ENCODE assay signal across 16 mouse cellular contexts in the genomic region with DNA sequence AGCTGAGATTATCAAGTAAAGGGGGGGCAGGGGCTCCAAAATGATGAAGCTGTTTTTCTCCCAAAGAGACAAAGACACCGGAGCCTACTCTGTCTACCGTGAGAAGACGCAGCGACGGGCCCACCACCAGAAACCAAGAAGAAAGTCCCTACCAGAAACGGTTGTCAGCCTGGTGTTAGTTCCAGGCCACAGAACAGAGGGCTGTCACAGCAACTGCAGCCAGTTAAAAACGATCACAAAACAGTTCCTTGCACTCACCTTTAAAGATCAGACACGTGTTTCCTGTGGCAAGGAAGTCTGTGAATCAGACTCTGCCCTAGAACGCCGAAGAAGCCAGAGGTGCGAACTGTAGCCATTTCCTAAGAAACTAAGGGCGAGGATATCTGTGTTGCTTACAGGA. TPM values are rescaled to one million over a fixed set of nuclear protein-coding genes. Genes with fewer than 3 reads are reported as not detected.
DNase-seq lines count a peak whose midpoint lies in the region; ATAC-seq lines count a peak whose summit lies in the region.
"Had no signal": no experiment of that assay in that cellular context is flagged by ENCODE, and none has a peak within 500 bp of the region (broad histone marks: within the 10 kb centered on the region; RNA-seq: fewer than 3 reads in every experiment).

No protein-coding gene starts in this region.

- H3K4me2 ChIP-seq in midbrain, embryonic 16.5 days (ENCODE audit: low read length): no peak overlapping the region
- no peak overlapping the region for H3K4me2 ChIP-seq in forebrain, embryonic 14.5 days (ENCODE audit: low read length)
- H3K4me2 ChIP-seq: hindbrain, embryonic 12.5 days; intestine, embryonic 15.5 days; limb, embryonic 15.5 days; midbrain, embryonic 11.5 days had no signal

- WGBS in midbrain, embryonic 16.5 days: 75% methylated on average over 12 of the region's 12 CpGs
- 79% methylated on average over 12 of the region's 12 CpGs for WGBS in forebrain, embryonic 14.5 days

- H3K9ac ChIP-seq in midbrain, embryonic 16.5 days (ENCODE audit: low read depth, low read length): no peak overlapping the region
- H3K9ac ChIP-seq in forebrain, embryonic 14.5 days (ENCODE audit: low read length): no peak overlapping the region
- H3K9ac ChIP-seq: hindbrain, embryonic 12.5 days; intestine, embryonic 15.5 days; limb, embryonic 15.5 days had no signal

- peak; percentile 53 for ATAC-seq in monocyte, adult 5-6 weeks (replicated peaks; ENCODE audit: insufficient number of reproducible peaks, low FRiP score, low TSS enrichment, poor library complexity, severe bottlenecking)
- ATAC-seq in midbrain, embryonic 16.5 days: no peak
- ATAC-seq in forebrain, embryonic 14.5 days: no peak
- ATAC-seq: intestine, embryonic 15.5 days had no signal

- H3K27me3 ChIP-seq in midbrain, embryonic 16.5 days (ENCODE audit: control insufficient read depth, insufficient read depth, low read depth, low read length): no peaks in the 10 kb centered on the region
- H3K27me3 ChIP-seq in forebrain, embryonic 14.5 days (replicated peaks; ENCODE audit: control insufficient read depth, insufficient read depth, low read length): no peaks in the 10 kb centered on the region
- H3K27me3 ChIP-seq: hindbrain, embryonic 12.5 days; intestine, embryonic 15.5 days; limb, embryonic 15.5 days had no signal

- peak; percentile 46 for DNase-seq in thymus, postnatal 0 days (ENCODE audit: low spot score)
- DNase-seq in thymus, postnatal 10 days (ENCODE audit: low spot score in 2 of 2): no peak
- peak; percentile 80 for DNase-seq in T-cell, adult 2 months (ENCODE audit: low spot score)
- no peak for DNase-seq in adrenal gland, postnatal 36 days
- DNase-seq in forebrain, embryonic 14.5 days (ENCODE audit: low spot score): no peak
- DNase-seq: cerebellum, adult 8-10 months; gastrocnemius, postnatal 14 days; kidney, postnatal 4 days; lung, postnatal 10 days; thymus, postnatal 14 days had no signal

- H3K27ac ChIP-seq in midbrain, embryonic 16.5 days (ENCODE audit: low read length): no peak overlapping the region
- no peak overlapping the region for H3K27ac ChIP-seq in forebrain, embryonic 14.5 days (ENCODE audit: low read depth, low read length)
- H3K27ac ChIP-seq: hindbrain, embryonic 12.5 days; intestine, embryonic 15.5 days; limb, embryonic 15.5 days had no signal

- H3K4me3 ChIP-seq in midbrain, embryonic 16.5 days (ENCODE audit: low read depth, low read length): no peak overlapping the region
- H3K4me3 ChIP-seq in forebrain, embryonic 14.5 days (ENCODE audit: low read depth, low read length): no peak overlapping the region
- H3K4me3 ChIP-seq: hindbrain, embryonic 12.5 days; intestine, embryonic 15.5 days; limb, embryonic 15.5 days had no signal

- no peaks in the 10 kb centered on the region for H3K4me1 ChIP-seq in midbrain, embryonic 16.5 days (ENCODE audit: control insufficient read depth, insufficient read depth, low read length)
- H3K4me1 ChIP-seq in forebrain, embryonic 14.5 days (ENCODE audit: control insufficient read depth, insufficient read depth, low read length): no peaks in the 10 kb centered on the region
- H3K4me1 ChIP-seq: hindbrain, embryonic 12.5 days; intestine, embryonic 15.5 days; limb, embryonic 15.5 days had no signal

- no peaks in the 10 kb centered on the region; the same call in 1 of the 2 replicates for H3K9me3 ChIP-seq in midbrain, embryonic 16.5 days (replicated peaks; ENCODE audit: control insufficient read depth, low read length, poor library complexity, severe bottlenecking)
- no peaks in the 10 kb centered on the region for H3K9me3 ChIP-seq in forebrain, embryonic 14.5 days (replicated peaks; ENCODE audit: control insufficient read depth, low read length)
- H3K9me3 ChIP-seq: hindbrain, embryonic 12.5 days; intestine, embryonic 15.5 days; limb, embryonic 15.5 days had no signal

- H3K36me3 ChIP-seq in midbrain, embryonic 16.5 days (ENCODE audit: control insufficient read depth, insufficient read depth, low read length): no peaks in the 10 kb centered on the region
- H3K36me3 ChIP-seq in forebrain, embryonic 14.5 days (ENCODE audit: control insufficient read depth, insufficient read depth, low read length): no peaks in the 10 kb centered on the region
- H3K36me3 ChIP-seq: hindbrain, embryonic 12.5 days; intestine, embryonic 15.5 days; limb, embryonic 15.5 days had no signal

RNA-seq across cellular contexts. Expression of a gene that starts 10.7 kb away (rescaled TPM):
- polyA plus RNA-seq in thymus, postnatal 0 days (2015; fragmentation: Nextera tagmentation; extraction: Ambion mirVana): 50.3 and 53.0 TPM in 2 replicates
- 78.2 to 132 TPM (median 118 TPM) in 3 replicates for total RNA-seq in monocyte, adult 5-6 weeks (2017)
- polyA plus RNA-seq in midbrain, embryonic 16.5 days (2015; fragmentation: Nextera tagmentation; extraction: Ambion mirVana): 20.7 and 21.6 TPM in 2 replicates
- total RNA-seq in adrenal gland, postnatal 36 days (2021): 10 to 100 TPM; 32.5 to 39.5 TPM
- 35.0 and 36.0 TPM in 2 replicates for polyA plus RNA-seq in forebrain, embryonic 14.5 days (2014; fragmentation: Nextera tagmentation; extraction: Ambion mirVana)

RNA-seq across cellular contexts. Expression of a gene that starts 40.2 kb away (rescaled TPM):
- 75.9 and 97.4 TPM in 2 replicates for polyA plus RNA-seq in thymus, postnatal 0 days (2015; fragmentation: Nextera tagmentation; extraction: Ambion mirVana)
- 110 to 158 TPM (median 149 TPM) in 3 replicates for total RNA-seq in monocyte, adult 5-6 weeks (2017)
- 12.3 and 14.6 TPM in 2 replicates for polyA plus RNA-seq in midbrain, embryonic 16.5 days (2015; fragmentation: Nextera tagmentation; extraction: Ambion mirVana)
- 1 to 10 TPM; 6.1 to 7.5 TPM for total RNA-seq in adrenal gland, postnatal 36 days (2021)
- 13.2 and 14.2 TPM in 2 replicates for polyA plus RNA-seq in forebrain, embryonic 14.5 days (2014; fragmentation: Nextera tagmentation; extraction: Ambion mirVana)

Comparison
In these comparisons a context has a peak if more than half of its experiments do, and no peak if none do; other contexts are left out.
1. DNase-seq: peak in thymus, postnatal 0 days (single experiment) and T-cell, adult 2 months (single experiment); none in thymus, postnatal 10 days (0 of 2), adrenal gland, postnatal 36 days (0 of 2) and forebrain, embryonic 14.5 days (single experiment).